Mouse (Mus musculus): ENCODE results near the gene Card14.

- TF ChIP-seq CTCF (conservative IDR thresholded peaks at IDR 0.05; ENCODE audit: low read length) (no peak), POU5F1 (IDR thresholded peaks at IDR 0.05; ENCODE audit: borderline replicate concordance, low read length) (no peak), NANOG (IDR thresholded peaks at IDR 0.05; ENCODE audit: borderline replicate concordance, low read length) (no peak)
Measured at GRCm38 (mm10) chr11:119281030-119281429, 26.5 kb upstream of the Card14 start.
